Mouse (Mus musculus) liver, adult 2 months (tissue): ENCODE measurements at regions not wholly inside any gene's neighbourhood (a gene's known extent, or its start where the extent isn't known, plus 50 kb on each side); places are given as distances from the start of the nearest gene placed in this dataset.

ENCODE experiments used
- CTCF ChIP-seq: fragments of 200-500 bp; IDR thresholded peaks from 2 replicates; pipeline ENCODE4 v1.5.1; 2011; ENCODE audit warnings: low read depth, low read length, control low read depth
- POLR2A ChIP-seq: fragments of 200-500 bp; IDR thresholded peaks from 2 replicates; pipeline ENCODE4 v1.6.1; 2011; ENCODE audit warnings: low read length, control low read depth; ENCODE audit not compliant: insufficient read depth; ENCODE audit errors: extremely low read depth

- TF ChIP-seq CTCF, result no peak
- TF ChIP-seq POLR2A, result no peak
These were observed 84.5 kb upstream of the Arrdc4 start for GRCm38 (mm10) chr7:68833517-68833916.
